Mouse (Mus musculus) forebrain, embryonic 15.5 days (tissue): ENCODE data around the gene Tmem92. TPM values are rescaled to one million over a fixed set of nuclear protein-coding genes. Genes with fewer than 3 reads are reported as not detected.

ENCODE experiments used
- polyA plus RNA-seq: library from polyadenylated mRNA; unstranded; fragments of >200 nt; fragmentation: Nextera tagmentation; extraction: Ambion mirVana; gene quantifications from 2 replicates; pipeline ENCODE4 v1.2.1, GENCODE M21; 2015

Tmem92 gene
- polyA plus RNA-seq, 1 experiment from 2014 or later, result 0.13 TPM

Other genes starting within 250 kb of the Tmem92 start
- gene Rsad1, start 233.4 kb downstream of the Tmem92 start, polyA plus RNA-seq, result 5.7 and 6.1 TPM in 2 replicates
- gene Chad, start 217.7 kb downstream of the Tmem92 start, polyA plus RNA-seq, result 0.14 and 0.17 TPM in 2 replicates
- gene Acsf2, start 180.8 kb downstream of the Tmem92 start, polyA plus RNA-seq, result 1.0 and 1.3 TPM in 2 replicates
- 160 and 164 TPM in 2 replicates for gene Lrrc59, start 152.9 kb downstream of the Tmem92 start, polyA plus RNA-seq
- 123 and 127 TPM in 2 replicates for gene Mrpl27, start 128.9 kb downstream of the Tmem92 start, polyA plus RNA-seq
- gene Eme1, start 128.7 kb downstream of the Tmem92 start, polyA plus RNA-seq, result 9.7 and 11.2 TPM in 2 replicates
- gene Xylt2, start 105.2 kb downstream of the Tmem92 start, polyA plus RNA-seq, result 9.3 and 11.7 TPM in 2 replicates
- not detected in 2 replicates for gene Gm11541, start 78.2 kb downstream of the Tmem92 start, polyA plus RNA-seq
- gene Cdc34b, start 40.9 kb downstream of the Tmem92 start, polyA plus RNA-seq, result 0.15 TPM in 1 of 2 replicates, not detected in the other
- gene Col1a1, start 153.5 kb upstream of the Tmem92 start, polyA plus RNA-seq, result 40.2 and 40.5 TPM in 2 replicates
- gene Hils1, start 184.9 kb upstream of the Tmem92 start, polyA plus RNA-seq, result not detected in 2 replicates
- not detected in 2 replicates for gene Sgca, start 193.6 kb upstream of the Tmem92 start, polyA plus RNA-seq
- gene Ppp1r9b, start 208.3 kb upstream of the Tmem92 start, polyA plus RNA-seq, result 23.0 and 23.9 TPM in 2 replicates
- 120 and 123 TPM in 2 replicates for gene Samd14, start 227.2 kb upstream of the Tmem92 start, polyA plus RNA-seq